Comparison of ENCODE assay signal across 8 mouse cellular contexts in genomic region chr13:99124894-99125570, GRCm38 (mm10). TPM values are rescaled to one million over a fixed set of nuclear protein-coding genes. Genes with fewer than 3 reads are reported as not detected.
A peak's percentile ranks its signal among the peaks of the same experiment; 100 is the strongest.
DNase-seq lines count a peak whose midpoint lies in the region; ATAC-seq and TF ChIP-seq lines count a peak whose summit lies in the region.

No protein-coding gene starts in this region.

- peak; percentile 32 for DNase-seq in ovary, adult 18-20 months (ENCODE audit: low spot score)
- no peak for DNase-seq in ovary, postnatal 36 days (ENCODE audit: low spot score)
- peak; percentile 93 for DNase-seq in gastrocnemius, postnatal 25 days
- DNase-seq in kidney, postnatal 14 days: peak; percentile 81
- DNase-seq in stomach, postnatal 0 days (ENCODE audit: low spot score): peak; percentile 32
- no peak for DNase-seq in cerebellum, adult 8-10 months
- DNase-seq in layer of hippocampus, postnatal 10 days (ENCODE audit: low spot score in 2 of 2): no peak

- TF ChIP-seq EP300 in stomach, postnatal 0 days (optimal IDR thresholded peaks at IDR 0.05): peak; percentile 67

- H3K27me3 ChIP-seq in stomach, postnatal 0 days (ENCODE audit: control insufficient read depth, insufficient read depth, low read length): no peaks in the 10 kb centered on the region

- H3K9ac ChIP-seq in stomach, postnatal 0 days (ENCODE audit: low read length): no peak overlapping the region

- H3K9me3 ChIP-seq in stomach, postnatal 0 days (ENCODE audit: control insufficient read depth, low read length): no peaks in the 10 kb centered on the region

- WGBS in stomach, postnatal 0 days: 42% methylated on average over 10 of the region's 10 CpGs

- peak overlapping the region; percentile 50; the same call in 1 of the 2 replicates for H3K27ac ChIP-seq in stomach, postnatal 0 days (replicated peaks)

- peak; percentile 84; the same call in 1 of the 2 replicates for ATAC-seq in stomach, postnatal 0 days (ENCODE audit: low FRiP score, low TSS enrichment)
- ATAC-seq in erythroid progenitor cell, adult 5-6 weeks (replicated peaks; ENCODE audit: low FRiP score, poor library complexity, severe bottlenecking): no peak

- H3K4me1 ChIP-seq in stomach, postnatal 0 days (replicated peaks; ENCODE audit: control insufficient read depth, insufficient read depth): no peaks in the 10 kb centered on the region

- H3K4me3 ChIP-seq in stomach, postnatal 0 days (ENCODE audit: low read depth, low read length): no peak overlapping the region

- no peaks in the 10 kb centered on the region for H3K36me3 ChIP-seq in stomach, postnatal 0 days (ENCODE audit: control insufficient read depth, insufficient read depth, low read length)

- no peak for TF ChIP-seq CTCF in stomach, postnatal 0 days (IDR thresholded peaks at IDR 0.05; ENCODE audit: low read depth)

- H3K4me2 ChIP-seq in stomach, postnatal 0 days (replicated peaks; ENCODE audit: low read depth): no peak overlapping the region

RNA-seq across cellular contexts. Expression of gene Zfp366, which starts 59.6 kb away (rescaled TPM):
- total RNA-seq in gastrocnemius, postnatal 25 days (2021): 1 to 10 TPM; 3.4 to 3.9 TPM
- 0.25 and 0.33 TPM in 2 replicates for polyA plus RNA-seq in stomach, postnatal 0 days (2015; fragmentation: Nextera tagmentation; extraction: Ambion mirVana)
- total RNA-seq in erythroid progenitor cell, adult 5-6 weeks (2015; ENCODE audit: low replicate concordance): 1.1 TPM in 1 of 2 replicates, not detected in the other
- total RNA-seq in erythroid progenitor cell, adult 5-6 weeks (2017; ENCODE audit: low replicate concordance): 0.13 TPM in 1 of 2 replicates, not detected in the other
- total RNA-seq in layer of hippocampus, postnatal 10 days (2021): 1 to 10 TPM; 6.2 to 6.7 TPM

Comparison
In these comparisons a context has a peak if more than half of its experiments do, and no peak if none do; other contexts are left out.
1. DNase-seq: peak in ovary, adult 18-20 months (single experiment), gastrocnemius, postnatal 25 days (single experiment), kidney, postnatal 14 days (single experiment) and stomach, postnatal 0 days (single experiment); none in ovary, postnatal 36 days (single experiment), cerebellum, adult 8-10 months (single experiment) and layer of hippocampus, postnatal 10 days (0 of 2).